Mouse (Mus musculus) spleen, adult 12 weeks (tissue): ENCODE results near the gene Rab42.
A peak's percentile ranks its signal among the peaks of the same experiment; 100 is the strongest.

Experiments used
- DNase-seq: peaks from one replicate; pipeline ENCODE4 v3.0.0; 2022; ENCODE audit warnings: low spot score

The Rab42 gene

DNA sequence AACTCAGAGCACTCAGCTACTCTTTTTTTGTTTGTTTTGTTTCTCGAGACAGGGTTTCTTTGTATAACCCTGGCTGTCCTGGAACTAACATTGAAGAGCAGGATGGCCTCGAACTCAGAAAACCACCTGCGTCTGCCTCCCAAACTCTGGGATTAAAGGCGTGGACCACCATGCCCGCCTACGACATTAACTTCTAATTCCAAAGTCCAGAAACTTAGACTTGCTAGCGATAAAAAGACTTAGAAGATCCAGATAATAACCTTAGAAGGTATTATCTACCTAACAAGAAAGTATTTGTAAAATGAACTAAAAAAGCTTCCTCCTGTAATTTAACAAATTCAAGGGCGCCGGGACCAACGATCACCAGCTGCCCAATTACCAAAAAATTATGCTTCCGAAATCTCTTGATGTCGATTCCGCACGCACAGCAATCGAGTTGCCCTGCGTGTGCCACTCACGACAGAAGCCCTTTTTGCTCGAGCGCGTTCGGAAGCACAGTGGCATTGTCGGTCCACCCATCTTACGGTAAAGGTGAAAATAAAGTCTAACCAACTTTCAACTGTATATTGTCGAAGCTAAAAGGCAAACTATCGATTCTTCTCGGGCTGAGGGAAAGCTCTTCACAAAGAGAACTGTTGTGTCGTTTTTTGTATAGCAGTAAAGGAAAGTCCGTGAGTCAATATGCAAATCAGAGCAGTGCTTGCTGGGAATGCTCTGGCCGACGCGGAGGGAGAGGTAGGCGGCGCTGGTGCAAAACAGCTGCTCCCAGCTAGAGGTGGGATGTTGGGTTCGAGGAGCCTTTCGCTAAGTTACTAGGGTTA, 33.2 kb downstream of the Rab42 start:
- DNase-seq: peak; percentile 78

DNA sequence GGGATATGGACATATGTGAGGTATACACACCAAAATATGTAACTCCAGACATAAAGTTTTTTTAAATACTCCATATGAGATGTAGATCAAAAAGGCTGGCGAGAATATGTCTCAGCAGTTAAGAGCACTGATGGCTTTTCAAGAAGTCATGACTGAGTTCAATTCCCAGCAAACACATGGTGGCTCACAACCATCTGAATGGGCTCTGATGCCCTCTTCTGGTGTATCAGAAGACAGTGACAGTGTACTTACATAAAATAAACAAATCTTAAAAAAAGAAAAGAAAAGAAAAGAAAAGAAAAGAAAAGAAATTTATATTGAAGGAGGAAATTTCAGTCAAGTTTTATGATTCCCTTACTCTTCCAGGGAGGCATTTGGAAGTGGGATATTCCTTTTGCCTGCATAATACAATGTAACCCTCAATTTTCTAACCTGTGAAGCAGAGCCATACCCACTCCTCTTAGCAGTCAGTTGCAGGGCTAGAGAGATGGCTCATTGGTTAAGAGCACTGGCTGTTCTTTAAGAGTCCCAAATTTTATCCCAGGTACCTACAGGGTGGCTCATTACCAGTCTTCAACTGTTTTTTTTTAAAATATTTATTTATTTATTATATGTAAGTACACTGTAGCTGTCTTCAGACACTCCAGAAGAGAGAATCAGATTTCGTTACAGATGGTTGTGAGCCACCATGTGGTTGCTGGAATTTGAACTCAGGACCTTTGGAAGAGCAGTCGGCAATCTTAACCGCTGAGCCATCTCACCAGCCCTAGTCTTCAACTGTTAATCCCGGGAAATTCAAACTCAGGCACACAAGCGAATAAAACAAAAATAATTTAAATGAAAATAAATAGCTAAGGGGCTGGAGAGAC, 34.1 kb downstream of the Rab42 start:
- DNase-seq: no peak

DNA sequence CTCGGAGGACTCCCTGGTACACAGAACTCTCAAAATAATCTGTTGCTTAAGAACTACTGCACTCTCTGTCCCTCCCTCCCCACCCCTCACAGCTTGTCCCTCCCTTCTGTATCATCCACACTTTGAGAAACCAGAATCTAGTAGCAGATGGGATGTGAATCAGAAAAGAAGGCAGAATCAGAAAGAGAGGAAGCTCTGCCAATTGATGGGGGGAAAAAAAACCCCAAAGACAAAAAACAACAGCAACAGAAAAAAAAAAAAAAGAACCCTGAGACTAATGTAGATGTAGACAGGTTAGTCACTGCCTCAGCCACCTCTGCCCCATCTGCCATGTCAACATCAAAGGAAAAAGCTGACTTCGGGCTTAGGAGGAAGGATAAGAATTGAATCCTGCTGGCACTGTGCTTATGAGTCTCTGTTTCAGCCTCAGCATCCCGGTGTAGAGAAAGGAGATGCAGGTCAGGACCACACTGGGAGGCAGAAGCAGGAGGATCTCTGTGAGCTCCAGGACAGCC, 36.3 kb downstream of the Rab42 start:
- DNase-seq: no peak

DNA sequence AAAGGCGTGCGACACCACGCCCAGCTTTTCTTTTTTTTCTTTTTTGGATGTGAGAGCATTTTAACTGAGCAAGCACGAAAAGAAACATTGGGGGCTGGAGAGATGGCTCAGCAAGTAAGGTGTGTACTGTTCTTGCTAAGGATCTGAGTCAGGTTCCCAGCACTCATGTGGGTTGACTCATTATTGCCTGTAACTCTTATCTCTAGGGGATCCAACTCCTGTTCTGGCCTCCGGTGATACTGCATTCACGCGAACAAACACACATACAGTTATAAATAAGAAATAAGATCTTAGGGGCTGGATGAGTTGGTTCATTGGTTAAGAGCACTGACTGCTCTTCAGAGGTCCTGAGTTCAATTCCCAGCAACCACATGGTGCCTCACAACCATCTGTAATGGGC, 39.9 kb downstream of the Rab42 start:
- DNase-seq: no peak

DNA sequence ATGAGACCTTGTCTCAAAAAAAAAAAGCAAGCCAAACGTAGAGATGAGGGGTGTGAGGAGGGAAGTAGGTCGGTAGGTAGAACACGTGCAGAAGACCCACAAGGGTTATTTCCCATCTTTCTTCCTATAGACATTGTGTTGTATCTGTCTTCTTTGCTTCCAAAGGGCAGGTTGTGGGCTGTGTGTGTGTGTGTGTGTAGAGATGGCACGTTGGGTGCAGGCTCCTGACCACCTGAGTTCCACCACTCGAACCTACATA, 40.9 kb downstream of the Rab42 start:
- DNase-seq: no peak

DNA sequence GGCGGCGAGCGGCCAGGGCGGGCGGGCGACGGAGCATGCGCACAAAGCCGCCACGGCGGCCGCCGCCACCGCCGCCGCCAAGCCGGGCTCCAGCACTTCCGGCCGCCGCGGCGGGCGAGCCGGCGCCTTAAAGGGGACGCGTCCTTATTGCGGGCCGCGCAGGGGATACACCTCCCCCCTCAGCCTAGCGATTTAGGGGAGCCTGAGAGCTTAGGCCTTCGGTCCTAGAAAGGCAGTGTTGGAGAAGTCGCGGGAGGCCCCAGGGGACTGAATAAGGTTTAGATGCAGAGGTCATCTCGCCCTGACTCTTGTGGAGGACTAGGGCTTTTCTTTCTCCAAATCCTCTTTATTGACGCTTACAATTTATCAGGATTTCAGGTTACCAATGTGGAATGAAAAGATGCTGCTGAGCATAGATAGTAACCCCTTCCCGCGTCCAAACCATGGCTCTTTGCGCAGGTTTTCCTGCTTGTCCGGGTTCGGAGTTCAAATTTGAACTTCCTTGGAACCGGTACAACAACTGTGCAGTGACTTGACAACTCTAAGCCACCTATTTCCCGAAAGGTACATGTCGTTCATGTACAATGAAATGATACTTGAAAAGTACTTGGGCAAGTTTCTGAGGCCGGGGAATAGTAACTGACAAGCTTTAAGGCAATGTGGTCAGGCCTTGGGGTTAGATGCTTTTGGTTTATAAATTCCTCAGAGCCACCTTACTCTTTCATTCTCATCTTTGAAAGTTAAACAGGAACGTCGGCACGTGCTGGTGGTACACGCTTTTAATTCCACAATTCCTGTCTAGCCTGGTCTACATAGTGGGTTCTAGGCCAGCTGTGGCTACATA, 41.4 kb downstream of the Rab42 start, which contains the start of gene Gmeb1:
Gene Gmeb1 (minus strand): TSS at position 89 of the 844 bp plus-strand sequence.
- peak; percentile 69 for DNase-seq

DNA sequence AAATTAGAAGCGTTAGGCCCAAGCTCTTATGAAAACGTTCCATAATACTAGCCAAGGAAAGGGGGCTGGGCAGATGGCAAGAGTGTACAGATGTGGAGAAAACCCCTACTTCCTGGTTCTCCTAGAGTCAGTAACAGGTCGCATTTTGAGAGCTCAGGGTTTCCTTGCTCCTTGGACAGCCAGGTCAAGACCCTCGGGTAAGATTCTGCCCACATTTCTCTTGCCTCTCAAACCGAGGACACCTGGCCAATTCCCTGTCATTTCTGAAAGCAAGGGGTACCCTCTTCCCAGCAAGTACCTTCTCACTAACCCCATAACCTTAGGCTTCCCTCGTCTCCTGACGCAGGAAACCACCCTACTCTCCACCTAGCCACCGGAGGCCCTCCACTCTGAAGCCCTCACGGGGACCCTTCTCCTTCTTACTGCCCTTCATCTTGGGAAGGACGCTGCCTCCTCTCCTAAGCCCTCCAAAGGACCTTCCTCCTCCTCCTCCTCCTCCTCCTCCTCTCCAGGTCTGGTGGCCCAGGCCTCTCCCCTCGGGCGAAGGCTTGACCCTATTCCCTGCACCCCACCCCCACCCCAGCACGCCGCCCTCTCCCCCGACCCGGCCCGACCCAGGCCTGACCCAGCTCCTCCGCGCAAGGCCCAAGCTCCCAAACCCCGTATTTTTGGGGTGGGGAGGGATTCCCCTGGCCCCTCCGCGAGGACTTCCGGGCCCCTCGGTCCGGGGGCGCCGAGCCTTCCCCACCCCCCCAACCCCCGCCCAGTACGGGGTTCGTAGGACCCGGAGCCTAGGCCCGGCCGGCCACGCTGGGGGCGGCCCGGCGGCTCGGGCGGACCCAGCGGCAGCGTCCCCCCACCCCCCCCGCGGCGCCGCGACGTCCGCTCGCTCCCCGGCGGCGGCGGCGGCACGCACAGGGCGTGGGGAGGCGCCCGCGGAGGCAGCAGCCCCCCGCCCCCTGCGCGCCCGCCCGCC, 42.5 kb downstream of the Rab42 start:
- no peak for DNase-seq

DNA sequence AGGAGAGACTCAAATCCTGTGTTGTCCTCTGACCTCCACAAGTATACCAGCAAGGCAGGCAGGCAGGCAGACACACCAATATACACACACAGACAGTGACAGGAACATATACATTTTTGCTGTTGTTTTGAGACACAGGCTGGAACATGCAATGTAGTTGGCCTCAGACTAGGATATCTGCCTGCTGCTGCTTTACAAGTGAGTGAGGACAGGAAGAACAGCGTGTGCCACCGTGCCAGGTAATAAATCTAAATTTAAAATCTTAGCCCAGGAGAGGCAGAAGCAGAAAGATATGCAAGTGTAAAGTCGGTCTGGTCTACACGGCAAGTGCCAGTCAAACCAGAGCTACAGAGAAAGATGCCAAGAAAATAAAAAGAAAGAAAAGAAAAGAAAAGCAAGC, 43.9 kb downstream of the Rab42 start:
- no peak for DNase-seq

DNA sequence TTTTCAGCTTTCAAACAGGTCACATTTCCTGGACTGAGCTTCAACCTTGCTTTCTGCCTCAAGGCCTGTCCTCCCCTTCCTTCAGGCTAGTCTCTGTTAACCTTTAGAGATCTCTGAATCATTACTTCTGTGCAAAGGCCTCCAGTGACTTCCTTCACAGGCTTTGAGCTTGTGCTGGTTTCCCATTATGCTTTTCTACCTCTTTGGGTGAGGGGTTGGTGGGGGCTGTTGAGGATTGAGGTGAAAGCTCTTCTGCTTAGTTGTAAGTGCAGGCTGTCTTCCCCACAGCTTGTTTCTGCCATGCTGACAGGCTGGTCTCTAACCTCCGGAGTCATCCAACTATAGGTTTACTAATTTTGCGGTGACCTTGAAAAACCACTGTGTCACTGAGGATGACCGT, 46.8 kb downstream of the Rab42 start:
- DNase-seq: no peak

DNA sequence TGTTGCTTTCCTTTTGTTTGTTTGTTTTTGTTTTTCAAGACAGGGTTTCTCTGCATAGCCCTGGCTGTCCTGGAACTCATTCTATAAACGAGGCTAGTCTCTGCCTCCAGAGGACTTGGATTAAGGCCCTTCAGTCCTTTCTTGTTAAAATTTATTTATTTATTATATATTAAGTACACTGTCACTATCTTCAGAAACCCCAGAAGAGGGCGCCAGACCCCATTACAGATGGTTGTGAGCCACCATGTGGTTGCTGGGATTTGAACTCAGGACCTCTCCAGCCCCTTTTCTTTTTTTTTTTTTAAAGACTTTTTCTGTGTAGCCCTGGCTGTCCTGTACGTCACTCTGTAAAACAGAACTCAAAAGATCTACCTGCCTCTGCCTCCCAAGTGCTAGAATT, 48.2 kb downstream of the Rab42 start:
- no peak for DNase-seq

DNA sequence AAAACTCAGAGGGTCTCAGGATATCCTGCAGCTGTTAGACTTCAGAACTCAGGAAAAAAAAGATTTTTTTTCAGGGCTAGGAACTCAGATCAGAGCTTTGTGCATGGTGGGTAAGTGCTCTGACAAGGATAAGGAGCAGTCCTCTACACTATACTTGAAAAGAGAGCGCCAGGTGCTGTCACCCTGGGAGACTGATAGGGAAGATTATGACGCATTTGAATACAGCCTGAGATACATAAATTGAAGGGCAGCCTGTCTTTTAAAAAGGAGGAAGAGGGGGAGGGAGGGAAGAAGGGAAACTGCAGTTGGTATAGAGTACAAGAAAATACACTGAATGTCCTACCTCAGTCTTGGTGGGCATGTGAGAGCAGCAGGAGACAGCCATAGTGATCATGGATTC, 49.6 kb downstream of the Rab42 start:
- DNase-seq: no peak

DNA sequence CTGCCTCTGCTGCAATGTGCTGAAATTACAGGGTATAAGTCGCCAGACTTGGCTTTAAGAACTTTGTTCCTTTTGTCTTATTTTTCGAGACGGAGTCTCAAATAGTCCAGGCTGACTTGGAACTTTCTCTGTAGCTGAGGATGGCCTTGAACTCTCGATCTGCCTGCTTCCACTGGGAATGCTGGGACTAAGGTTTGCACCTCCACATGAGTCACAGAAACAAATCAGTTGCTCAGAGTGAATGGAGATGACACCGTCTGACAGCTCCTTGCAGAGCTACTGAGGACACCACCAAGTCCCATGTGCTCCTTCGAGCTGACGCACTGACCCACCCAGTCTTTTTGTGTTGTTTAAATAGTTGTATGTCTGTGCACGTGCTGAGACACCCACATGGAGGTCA, 50.1 kb downstream of the Rab42 start:
- DNase-seq: no peak
